Mouse (Mus musculus) cerebellum, adult 18-20 months (tissue): ENCODE results near the gene Oxct2a.
"Not testable (repeated sequence)": the region's sequence is repeated elsewhere in the genome, so short reads cannot be mapped to it uniquely, and the experiment has no call there.

Source experiments
- DNase-seq, 2 experiments: peaks; one replicate each; pipeline ENCODE4 v3.0.0; 2021

The Oxct2a gene

DNA sequence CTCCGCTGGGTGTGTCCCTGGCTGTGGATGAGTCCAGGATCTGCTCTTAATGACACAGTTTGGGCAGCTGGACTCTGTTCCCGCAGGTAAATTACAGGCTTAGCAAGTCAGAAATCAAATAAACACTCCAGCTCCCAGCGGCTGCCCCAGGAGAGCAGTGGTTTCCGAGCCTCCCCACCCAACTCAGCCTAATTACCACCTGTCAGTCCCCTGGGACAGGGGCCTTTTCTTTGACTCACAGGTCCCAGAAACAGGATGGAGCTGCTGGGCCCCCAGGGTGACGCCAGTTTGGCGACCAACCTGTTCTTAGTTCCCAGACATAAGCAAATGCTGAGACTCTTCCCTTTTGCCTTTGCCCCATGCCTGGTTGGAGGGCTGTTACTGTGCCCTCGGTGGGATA lies 11.6 kb downstream of the Oxct2a start:
- no peak for DNase-seq

DNA sequence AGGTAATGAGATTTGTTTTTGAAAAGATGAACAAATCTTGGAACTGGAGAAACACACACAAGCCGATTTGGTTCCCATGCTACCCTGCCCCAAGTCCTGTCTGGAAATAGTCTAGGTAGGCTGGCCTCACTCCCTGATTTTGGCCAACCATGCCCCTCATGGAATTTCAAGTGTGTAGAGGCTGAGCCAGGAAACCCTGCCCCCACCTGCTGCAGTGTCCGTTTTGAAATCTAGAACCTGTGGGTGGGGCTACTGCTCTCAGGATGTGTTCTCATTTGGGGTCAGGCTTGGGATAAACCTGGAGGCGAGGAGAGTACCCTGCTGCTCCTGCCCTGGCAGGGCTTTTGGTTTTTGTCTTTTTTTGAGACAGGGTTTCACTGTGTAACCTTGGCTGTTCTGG lies 15.1 kb downstream of the Oxct2a start:
- no peak for DNase-seq

DNA sequence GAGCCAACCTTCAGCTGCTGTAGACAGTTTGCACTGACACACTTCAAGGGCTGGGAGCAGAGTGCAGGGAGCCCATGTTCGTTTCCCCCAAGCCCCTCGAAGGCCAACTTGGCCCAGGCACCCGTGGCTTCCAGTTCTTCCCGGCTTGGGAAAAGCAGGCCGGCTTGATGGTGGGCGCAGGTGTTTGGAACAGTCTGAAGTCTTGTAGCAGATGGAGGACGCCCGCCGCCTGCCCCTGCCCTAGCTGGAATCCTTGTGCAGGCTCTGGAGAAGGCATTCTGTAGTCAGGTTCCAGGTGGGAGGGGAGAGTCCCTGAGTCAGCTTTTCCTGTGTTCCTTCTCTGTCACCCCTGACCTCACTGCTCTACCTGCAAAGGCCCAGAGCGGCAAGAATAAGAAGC lies 16.4 kb downstream of the Oxct2a start:
- no peak for DNase-seq

DNA sequence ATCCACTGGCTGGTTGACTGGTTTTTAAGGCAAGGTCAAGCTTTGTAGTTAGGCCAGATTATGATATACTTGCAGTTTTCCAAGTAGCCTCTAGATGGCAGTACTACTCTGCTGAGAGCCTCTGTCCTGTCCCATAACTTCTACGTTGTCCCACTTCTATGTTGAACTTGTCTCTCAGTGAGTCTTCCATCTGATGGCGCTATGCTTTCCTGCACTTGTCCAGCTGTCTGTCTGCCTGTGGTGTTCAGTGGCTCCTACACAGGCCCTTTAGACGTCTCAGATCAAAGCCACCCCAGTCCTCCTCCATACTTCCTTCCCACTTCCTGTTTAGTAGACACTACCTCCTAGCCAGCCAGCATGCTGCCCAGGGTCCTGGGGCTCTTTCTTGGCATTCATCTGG lies 17.6 kb downstream of the Oxct2a start:
- DNase-seq, result peak; percentile 21 to 39

DNA sequence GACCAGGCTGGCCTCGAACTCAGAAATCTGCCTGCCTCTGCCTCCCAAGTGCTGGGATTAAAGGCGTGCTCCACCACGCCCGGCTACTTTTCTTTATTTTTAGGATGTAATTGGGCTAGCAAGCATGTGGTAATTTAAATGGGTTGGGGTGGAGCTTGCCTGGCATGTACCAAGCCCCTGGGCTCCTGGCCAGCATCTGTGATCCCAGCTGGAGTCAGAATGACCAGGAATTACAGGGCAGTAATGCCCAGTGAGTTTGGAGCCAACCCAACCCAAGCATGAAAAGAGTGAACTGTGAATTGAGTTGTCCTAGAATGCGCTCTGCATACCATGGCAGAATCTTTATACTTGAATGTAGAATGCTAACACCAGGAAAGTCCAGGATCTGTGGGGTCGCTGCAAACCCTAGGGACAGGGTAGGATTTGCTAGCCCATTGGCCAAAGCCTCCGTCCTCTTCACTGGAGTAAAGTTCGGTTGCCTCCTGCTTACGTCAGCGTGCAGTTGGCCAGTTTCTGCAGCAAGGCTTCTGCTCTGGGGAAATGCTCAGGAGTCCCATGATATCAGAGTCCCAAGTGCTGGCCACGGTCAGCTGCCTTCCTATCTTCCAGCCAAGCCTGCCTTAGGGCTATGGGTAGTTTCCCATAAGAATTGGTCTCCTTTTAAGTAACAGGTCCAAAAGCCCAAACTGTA lies 24.3 kb downstream of the Oxct2a start:
- DNase-seq, result peak; percentile 50 to 51

DNA sequence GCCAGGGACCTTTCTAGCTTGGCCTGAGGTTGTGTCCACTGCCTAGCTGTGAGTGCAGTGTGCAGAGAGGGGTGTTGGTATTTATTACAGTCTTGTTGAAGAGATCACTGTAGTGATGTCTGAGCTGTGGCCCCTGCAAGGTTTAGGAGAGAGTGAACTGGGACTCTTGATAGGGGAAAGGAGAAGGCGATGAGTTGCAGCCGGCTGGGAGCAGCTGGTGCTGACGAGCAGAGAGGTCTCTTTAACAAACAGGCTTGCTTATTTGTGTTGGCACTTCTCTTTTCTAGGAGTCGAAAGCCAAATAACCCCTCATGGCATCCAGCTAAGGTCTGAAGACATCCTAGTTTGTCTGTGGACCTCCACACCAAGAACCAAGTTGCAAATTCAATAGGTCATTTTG lies 25.2 kb downstream of the Oxct2a start:
- no peak for DNase-seq

DNA sequence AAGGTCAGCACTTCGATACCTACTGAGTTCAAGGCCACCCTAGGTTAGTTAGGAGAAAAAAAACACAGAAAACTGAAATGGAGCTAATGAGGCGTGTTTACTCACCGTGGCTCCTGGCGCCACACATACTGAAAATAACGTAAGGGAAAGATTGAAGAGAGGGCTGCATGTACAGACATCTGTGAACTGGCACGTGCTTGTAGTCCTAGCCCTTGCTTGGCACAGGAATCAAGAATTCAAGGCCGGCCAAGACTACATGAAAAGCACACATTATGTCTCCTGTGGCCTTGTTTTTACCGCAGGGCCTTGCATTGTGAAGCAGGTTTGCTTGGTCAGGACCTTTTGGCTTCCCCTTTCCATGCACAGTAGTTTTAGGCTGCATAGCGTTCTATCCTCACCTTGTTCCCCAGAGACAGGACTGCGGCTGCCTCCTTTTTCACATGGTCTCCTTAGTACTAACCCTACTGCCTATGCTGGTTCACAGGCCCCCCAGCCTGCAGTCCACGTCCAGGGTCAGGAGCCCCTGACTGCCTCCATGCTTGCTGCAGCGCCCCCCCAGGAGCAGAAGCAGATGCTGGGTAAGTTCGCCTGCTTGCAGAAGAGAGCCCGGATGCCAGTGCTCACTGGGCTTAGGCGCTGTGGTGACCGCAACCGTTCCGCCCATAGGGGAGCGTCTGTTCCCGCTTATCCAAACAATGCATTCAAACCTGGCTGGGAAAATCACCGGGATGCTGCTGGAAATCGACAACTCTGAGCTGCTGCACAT lies 26.1 kb downstream of the Oxct2a start:
- no peak for DNase-seq

DNA sequence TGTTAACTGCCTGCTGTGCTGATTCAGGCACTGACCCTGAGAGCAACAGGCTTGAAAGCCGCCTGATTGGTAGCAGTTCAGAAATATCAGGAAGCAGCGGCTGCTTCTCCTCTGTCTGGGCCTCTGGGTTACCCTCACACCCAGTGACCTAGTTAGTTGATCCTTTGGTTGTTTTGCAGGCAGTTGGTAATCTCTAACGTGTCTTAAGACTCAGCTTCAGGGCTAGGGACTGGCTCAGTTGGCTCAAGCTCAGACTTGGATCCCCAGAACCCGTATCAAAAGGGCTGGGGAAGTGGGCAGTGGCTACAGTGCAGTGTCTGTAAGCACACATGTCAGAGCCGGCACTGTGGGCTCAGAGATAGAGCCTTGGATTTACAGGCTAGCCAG lies 27.3 kb downstream of the Oxct2a start:
- no peak for DNase-seq

DNA sequence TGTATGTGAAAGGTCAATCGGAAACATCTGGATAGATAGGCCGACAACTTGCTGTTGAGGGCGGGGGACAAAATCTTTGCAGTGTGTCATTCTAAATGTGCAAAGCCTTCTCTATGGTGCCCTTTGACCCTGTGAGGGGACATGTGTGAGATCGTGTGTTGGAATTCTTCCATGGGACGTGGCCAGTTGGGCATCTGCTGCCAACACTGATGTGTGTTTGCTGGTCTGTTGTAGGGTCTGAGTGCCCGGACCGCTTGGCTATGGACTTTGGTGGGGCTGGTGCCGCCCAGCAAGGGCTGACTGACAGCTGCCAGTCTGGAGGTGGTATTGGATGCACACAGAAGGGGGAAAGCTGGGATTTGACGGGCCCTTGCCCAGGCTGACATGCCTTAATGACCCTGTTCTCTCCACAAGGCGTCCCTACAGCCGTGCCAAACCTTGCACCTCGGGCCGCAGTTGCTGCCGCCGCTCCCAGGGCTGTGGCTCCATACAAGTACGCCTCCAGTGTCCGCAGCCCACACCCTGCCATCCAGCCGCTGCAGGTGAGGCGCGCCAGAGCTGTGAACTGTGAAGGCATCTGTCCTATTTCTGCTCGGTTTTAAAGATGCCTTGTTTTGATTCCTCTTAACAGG lies 27.8 kb downstream of the Oxct2a start:
- DNase-seq, result no peak

DNA sequence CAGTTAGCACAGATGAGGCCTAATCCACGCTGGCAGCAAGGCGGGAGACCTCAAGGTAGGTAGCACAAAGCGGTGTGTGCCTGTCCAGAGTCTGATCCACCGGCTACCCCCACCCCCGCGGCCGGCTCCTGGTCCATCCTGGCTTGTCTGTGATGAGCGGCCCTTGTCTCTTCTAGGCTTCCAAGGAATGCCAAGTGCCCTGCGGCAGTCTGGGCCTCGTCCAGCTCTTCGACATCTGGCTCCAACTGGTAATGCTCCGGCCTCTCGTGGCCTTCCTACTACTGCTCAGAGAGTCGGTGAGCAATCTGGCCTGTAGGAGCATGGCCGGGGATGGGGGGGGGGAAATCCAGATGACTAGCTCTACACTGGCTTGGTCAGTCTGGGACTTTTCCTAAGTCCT lies 28.4 kb downstream of the Oxct2a start:
- not testable (repeated sequence) for DNase-seq

DNA sequence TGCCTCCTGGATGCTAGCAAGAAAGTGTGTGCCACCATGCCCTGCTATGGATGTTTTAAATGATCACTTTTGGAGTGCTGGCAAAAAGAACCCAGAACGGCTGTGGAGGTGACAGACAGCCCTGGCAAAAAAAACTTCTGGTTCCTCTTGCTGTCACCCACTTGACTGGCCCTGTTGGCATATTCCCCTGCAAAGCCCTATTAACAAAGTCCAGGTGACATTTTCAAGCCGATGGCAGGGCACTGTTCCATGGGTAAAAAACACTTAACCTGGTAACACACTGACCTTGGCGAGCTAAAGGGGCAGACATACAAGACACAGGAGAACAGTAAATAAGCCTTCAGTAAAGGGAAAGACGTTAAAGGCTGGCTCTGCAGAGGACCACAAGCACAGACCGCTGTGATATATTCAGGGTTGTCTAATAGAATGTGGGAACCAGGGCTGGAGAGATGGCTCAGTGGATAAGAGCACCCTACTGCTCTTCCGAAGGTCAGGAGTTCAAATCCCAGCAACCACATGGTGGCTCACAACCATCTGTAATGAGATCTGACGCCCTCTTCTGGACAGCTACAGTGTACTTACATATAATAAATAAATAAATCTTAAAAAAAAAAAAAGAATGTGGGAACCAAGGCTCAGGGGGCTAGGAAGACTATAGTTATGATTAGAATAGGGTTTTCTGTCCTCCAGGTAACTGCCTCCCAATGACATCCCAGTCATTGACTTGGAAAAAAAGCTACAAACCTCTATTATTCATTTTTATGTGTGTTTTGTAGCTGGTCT lies 29.6 kb downstream of the Oxct2a start:
- DNase-seq, result no peak

DNA sequence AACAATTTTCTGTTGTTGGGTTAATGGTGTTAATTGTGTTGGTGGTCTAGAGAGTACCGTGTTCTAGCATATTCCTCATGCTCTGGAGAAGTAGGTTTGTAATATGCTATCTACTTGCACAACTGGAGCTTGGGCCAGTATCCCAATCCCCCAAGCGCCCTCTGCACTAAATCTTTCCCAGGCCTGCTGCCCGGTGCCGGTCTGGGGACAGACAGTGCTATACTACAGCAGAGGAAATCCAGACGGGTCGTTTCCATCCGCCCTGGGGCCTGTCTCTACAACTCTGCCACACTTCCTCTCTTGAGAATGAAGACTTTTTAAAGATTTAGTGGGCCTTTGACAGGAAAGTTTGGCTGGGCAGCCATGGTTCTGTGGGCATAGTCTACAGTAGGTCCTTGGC lies 30.4 kb downstream of the Oxct2a start:
- no peak for DNase-seq

DNA sequence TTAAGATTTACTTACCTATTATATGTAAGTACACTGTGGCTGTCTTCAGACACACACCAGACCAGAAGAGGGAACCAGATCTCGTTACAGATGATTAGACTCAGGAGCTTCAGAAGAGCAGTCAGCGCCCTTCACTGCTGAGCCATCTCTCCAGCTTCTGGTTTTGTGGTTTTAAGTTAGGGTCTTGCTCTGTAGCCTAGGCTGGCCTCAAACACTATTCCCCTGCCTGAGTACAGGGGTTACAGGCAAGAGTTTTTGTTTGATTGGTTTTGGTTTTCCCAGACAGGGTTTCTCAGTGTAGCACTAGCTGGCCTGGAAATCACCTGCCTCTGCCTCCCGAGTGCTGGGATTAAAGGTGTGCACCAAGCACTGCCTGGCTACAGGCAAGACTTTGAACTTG lies 31.0 kb downstream of the Oxct2a start:
- no peak for DNase-seq

DNA sequence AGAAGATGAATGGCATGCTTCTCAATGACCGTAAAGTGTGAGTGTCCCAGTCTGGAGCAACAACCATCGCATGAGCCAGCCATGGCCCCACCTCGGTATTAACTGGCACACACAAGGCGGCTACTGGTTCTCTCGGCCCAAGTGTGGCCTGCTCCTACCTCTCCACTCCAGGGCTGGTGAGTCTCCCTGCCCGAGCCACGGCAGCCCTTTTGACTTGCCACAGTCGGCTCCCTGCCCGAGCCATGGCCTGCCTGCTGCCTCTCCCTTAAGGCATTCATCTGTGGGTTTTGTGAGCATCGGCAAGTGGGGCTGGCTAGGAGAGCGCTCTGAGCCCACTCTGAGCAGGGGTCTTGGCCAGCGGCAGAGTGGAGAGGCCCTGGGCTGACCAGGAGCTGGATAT lies 34.4 kb downstream of the Oxct2a start:
- no peak for DNase-seq

DNA sequence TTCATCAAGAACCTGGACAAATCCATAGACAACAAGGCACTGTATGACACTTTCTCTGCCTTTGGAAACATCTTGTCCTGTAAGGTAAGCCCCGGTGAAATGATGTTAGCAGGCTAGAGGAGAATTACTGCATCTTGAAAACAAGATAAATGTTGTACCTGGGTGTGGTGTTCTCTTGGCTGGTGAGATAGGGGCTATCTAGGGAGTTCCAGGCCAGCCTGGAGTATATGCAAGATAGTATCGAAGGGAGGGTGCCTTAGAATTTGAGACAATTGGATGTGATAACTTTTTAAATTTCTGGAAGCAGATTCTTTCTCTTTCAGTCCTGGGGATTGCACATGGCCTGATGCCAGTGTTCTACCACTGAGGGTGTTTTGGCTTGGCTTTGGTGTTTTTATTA lies 36.6 kb downstream of the Oxct2a start:
- no peak for DNase-seq

DNA sequence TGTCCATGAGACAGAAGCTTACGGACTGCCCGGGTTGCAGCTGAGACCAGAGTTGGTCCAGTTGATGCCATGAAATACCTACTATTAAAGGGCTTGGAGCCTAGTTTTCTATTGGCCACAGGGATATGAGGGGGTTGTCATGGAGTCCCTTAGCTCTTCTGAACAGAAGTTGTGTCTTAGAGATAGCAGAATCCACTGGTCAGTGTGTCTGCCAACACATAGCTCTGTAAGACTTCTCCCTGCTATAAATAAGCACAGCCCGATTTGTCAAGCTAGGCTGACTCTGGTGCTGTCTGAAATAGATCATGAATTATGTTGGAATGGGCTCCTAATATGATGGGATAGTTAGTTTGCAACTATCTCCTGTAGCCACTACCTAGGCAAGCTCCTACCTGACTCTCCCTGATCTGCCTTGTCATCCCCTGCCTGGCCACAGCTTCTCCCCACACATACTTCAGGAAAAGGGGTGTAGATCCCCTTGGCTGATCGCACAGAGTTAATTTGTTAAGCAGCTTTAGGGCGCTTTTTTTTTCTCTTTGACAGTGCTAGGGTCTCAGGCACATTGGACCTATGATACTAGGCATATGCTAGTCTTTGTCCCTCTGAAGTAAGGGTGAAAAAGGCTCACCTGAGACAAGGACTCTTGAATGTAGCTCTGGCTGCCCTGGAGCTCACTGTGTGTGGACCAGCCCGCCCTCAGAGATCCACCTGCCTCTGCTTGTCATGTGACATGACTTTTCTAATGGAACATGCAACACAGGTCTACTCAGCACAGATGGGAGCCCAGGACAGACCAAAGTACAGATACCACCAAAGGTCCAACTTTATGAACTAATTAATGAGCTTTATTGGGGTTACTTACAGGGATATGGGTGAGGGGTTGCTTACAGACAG lies 38.5 kb downstream of the Oxct2a start:
- DNase-seq, result no peak

DNA sequence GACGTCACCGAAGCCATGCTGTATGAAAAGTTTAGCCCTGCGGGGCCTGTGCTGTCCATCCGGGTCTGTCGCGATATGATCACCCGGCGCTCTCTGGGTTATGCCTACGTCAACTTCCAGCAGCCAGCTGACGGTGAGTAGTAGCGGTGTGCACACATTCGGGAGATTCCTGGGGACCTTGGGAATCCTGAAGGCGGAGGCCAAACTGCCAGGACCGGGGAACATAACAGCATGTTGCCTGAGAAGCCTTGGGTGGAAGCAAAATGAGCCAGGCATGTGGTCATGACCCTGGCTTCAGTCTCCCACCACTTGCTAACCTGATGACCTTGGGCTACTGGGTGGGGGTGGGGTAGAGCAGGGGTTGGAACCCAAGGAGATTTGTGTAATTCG lies 39.8 kb downstream of the Oxct2a start:
- peak in 1 of 2 experiments; percentile 22 for DNase-seq

DNA sequence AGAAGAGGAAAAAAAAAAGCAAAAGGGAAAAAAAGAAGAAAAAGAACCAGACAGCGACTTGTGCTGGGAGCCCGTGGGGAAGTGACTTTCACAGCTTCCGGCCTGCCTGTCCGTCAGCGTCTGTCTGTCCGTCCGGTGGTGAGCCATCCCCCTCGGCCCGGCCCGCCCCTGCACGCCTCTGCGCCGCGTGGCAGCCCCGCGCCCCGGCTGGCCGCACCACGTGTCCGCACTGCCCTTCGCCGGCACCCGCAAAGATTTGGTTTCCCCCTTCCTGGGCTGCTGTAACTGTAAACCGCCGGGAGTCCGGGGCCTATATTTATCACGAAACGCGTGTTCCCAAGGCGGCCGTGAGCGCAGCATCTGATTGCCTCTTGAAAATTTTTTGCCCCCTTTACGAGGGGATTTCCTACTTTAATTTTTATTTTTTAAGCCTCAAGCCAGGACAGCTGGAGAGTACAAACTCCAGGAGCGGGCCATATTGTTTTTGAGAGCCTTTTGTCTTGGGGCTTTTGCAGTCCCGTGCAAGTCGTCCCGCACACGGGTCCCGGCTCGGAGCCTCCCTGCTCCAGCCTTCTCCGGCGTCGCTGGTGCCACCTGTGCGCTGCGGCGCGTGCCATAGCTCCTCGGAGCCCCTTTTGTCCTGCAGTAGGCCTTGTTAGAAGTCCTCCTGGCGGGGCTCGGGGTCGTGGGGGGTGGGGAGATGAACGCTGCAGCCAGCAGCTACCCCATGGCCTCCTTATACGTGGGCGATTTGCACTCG lies 40.3 kb downstream of the Oxct2a start:
- peak; percentile 21 to 39 for DNase-seq

DNA sequence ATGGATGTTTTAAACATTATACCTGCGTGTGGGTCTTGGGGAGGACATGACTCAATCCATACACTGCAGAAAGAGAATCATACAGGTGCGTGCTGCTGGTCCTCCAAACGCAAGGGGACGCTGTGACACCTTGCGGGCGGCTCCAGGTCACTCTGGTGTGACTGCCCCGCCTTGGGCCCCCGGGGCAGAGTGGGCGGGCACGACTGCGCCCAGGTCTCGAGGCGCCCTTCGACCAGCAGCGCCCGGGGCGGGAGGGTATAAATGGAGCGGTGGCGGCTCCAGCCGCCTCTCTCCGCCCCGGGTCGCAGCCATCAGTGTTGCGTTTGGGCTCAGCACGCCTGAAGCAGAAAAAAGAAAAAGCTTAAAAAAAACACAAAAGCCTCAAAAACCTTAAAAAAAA lies 40.9 kb downstream of the Oxct2a start:
- peak; percentile 92 to 93 for DNase-seq

DNA sequence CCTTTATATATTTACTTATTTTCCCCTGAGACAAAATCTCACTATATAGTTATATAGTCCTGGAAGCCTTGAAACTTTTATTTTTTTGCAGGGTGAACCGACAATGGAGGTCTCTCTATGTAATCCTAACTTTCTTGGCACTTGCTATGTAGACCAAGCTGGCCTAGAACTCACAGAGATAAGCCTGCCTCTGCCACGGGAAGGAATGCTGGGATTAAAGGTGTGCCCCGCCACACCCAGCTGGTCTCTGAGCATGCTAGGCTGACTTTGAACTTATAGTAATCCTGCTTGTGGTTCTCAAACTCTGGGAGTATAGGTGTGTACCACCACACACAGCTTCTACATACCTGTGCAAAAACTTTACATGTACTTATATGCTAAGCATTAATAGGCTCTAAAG lies 43.3 kb downstream of the Oxct2a start:
- DNase-seq, result no peak
